Mouse (Mus musculus) cerebellum, postnatal 14 days (tissue): ENCODE measurements at regions not wholly inside any gene's neighbourhood (a gene's known extent, or its start where the extent isn't known, plus 50 kb on each side); places are given as distances from the start of the nearest gene placed in this dataset.

Experiments
- DNase-seq, 2 experiments: peaks; one replicate each; pipeline ENCODE4 v3.0.0; 2021; ENCODE audit warnings: mixed read lengths in 2 of 2

DNA sequence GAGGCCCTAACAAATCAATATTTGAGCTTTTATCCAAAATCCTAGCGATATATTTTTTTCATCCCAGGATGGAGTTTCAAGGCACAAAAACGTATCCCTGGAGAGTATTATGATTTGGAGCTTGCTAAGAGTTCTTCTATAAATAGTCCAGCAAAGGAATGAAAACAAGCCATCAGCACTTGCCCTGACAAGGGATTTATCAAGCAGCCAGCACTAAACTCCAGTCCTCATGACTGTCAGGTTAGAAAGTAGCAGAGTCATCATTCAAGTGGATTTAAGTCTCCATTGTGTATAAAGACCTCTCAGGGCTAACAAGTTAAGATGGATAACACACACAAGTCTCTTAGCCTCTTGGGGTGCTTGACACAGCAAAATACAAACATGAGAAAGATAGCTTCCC is 148.6 kb upstream of the Ust start:
- DNase-seq: no peak

DNA sequence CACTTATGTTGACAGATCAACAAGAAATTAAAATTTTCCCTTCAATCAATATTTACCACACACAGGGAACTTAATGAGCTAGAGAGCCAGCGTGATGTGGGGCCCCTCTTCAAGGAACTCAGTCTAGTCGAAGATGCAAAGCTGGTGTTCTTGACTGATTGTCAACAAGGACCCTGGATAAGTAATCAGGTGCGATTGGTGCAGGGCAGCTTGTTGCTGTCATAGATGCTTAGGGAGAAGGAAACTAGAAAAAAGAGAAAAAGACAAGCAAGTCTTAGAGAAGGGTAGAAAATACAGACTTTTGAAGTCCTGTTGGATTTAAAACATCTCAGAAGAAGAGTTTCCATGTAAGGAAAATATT is 140.3 kb upstream of the Ust start:
- DNase-seq: no peak

DNA sequence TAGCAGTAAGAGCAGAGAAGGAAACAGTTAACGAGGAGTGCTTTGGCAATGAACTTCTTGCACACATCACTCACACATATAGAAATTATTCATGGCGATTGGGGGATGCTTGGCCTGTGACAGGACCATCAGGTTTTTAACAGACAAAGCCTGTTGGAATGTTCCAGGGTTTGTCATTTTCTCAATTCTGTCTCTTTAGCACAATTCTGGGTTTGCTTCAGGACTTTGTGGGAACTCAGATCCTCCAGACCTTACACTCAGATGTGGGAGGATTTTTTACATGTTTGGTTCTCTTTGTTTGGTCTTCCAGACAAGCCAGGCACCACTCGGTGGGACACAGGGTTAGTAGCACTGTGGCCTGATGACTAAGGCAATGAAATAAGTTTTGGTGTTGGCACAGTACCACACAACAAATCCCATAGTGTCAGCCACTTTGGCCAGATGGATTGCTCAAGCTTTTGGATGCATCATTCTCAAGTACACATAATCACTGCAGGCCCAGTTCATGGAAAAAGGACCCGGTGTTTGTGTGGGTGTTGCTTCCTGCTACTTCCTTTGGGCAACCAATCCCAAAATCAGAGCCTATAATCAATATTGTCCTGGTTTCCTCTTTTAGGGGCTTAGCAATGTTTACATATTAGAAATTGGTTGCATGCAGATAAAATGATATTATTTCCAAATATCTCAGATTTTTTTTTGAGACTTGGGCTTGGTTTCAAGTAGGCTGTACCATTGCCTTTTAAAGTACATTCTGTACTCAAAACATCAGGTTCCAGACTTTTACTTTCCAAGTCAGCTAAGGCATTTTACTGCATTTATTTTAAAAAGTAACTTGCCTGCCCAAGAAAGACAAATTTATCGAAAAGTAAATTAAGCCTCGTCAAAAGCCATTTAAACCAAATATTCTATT is 139.7 kb upstream of the Ust start:
- no peak for DNase-seq

DNA sequence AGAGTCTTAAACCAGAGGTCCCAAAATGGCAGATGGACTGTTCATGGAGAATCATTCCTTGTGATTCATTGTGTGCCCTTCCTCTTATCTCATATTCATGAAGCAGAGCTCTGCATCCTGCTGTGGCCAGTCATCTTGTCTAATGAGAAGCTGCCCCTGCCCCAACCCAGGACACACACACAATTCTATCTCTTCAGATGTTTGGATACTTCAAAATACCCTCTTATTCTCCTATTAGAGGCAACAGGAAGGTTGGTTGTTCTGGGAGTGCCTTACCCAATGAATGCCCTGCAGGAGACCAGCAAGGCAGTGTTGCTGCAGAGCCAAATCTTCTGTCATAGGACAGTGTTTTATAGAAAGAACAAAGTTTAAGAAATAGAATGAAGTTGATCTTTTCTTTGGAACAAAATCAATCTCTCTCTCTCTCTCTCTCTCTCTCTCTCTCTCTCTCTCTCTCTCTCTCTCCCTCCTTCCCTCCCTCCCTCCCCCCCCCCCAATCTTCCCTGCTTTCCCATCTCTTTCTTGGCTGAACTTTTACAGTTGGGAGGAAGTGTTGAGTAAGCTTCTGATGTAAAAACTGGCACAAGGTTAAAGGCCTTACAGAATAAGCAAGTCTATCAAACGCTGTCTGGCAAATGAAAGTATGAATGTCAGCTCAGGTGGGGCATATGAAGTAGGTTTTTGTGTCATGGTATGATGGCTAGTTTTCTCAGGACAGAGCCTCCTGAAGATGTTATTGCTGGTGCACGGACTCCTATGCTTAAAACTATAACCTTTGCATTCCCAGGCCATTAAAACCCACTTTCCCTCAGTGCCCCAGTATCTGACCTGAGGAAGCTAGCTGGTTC is 138.8 kb upstream of the Ust start:
- no peak for DNase-seq

DNA sequence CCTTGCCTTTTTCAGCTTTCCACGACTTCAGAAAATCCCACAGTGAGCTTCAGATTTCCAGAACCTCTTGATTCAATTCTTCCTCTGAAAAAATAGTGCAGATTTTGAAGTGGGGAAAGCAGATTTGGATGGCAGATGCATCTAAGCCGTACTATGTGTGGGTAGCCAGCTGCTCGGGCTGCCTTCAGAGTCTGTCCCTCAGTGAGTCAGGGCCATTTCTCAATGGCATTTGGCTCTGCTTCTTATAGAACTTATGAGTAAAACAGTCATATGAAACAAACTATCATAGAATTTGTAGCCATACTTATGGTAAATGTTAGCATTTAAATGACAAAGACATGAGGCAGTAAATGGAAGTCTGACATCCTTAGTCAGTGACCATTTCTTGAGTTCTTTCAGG is 135.0 kb upstream of the Ust start:
- no peak for DNase-seq

DNA sequence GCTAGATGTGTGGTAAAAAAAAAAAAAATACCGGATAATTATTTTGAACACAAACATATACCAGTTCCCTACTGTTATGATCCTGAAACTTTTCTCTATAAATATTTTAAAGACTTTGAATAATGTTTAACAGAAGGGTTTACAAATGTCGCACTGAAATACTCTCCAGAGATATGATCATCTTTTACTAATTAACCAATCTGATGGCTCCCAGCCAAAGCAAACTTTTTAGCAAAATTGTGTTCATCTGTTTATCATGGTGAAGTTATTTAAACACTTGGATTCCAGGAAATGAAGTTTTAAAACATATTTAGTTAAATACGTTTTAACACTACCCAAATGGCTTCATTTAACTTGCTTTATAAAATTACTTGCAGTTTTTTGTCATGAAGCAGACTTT is 123.6 kb upstream of the Ust start:
- DNase-seq: no peak

DNA sequence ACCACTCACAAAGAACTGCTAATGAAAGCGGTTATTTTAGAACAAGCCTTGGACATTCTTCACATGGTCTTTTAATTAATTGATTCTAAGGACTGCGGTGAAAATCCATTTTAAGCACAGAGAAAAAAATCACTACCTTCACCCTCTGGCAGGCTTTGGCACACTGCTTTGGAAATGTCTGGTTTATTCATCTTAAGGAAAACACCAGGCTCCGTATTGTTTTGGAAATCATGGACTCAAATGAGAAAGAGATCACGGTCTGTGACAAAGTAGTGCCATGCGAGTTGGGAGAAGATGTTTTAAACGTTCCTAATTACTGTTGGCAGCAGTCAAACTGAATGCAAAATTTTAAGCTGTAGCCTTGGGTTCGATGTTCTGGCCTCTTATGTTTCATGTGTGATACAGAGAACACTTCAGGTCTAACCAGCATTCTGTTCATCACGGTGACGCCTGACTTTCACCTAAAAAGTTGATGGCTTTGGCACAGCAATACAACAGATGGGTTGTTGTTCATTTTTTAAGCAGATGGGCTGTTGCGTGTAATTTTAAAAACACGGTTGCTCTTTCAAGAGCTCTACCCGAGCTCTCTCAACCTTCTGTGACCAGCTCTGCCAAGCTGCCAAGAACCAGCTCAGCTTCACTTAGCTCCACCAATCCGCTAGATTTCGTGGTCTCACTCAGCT is 105.7 kb upstream of the Ust start:
- DNase-seq: peak; percentile 17 to 21

DNA sequence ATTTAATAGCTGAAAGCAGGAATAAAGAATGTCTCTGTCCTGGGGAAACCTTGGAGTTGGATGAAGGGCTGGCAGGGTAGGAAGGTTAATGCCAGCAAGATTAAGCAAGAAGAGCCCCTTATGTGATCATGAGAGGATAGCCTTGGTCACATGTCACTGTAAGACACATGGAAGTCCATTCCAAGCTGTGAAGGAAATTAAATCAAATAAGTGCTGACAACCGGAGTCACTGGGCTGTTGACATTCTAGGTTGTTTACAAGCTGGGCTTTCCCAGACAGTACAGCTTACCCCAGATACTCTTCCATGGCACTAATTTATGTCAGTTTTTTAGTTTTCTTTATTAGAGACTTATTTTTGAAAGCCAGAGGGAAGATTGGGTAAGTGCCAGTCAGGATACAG is 100.1 kb upstream of the Ust start:
- no peak for DNase-seq

DNA sequence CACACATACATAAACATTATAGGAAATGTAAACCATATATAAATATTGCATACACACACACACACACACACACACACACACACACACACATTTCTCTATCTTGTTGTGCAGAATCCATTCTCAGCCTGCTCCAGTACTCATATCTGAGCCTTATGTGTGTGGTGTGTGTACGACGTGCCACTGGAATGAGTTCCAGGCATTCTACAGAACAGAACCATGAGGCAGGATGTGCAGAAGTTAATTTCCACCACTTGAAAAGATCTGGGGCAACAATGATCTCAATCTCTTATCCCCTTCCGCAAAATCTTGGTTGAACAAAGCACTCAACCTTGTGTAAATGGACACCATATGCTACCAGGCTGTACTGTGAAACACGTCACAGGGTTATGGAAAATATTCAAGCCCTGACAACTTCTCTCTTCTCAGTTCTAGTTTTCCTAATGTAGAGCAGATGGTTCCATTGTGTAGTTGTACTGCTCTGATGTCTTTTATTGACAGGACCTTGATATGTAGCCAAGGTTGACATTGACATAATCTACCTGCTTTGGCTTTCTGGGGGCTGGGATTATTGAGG is 96.9 kb upstream of the Ust start:
- no peak for DNase-seq

DNA sequence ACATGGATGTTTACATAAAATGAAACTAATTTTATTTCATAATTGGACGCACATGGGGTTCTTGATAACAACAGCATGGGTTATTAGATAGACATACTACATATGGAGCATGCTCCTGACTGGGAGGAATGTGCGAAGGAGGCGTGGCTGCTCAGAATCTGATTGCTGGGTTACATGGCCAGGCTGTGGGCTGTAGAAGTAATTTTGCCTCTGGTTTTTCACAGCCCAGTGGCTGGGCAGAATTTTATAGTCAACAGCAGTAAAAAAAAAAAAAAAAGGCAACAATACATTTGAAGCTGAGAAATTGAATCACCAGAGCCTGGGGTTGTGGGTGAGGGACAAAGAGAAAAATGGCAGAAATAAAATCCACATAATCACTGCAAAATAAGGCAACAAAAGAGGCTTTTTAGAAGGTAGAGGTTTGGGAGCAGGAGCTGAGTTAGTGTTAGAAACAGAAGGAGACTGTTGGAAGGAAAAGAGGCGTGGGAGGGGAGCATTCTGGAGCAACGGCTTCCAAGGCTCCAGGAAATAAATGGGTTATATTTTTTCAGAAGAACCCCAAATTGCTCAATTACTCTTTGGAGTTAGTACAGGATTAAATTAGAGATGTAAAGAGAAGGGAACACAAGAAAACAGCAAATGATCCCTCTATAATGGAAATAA is 71.4 kb upstream of the Ust start:
- DNase-seq: no peak

DNA sequence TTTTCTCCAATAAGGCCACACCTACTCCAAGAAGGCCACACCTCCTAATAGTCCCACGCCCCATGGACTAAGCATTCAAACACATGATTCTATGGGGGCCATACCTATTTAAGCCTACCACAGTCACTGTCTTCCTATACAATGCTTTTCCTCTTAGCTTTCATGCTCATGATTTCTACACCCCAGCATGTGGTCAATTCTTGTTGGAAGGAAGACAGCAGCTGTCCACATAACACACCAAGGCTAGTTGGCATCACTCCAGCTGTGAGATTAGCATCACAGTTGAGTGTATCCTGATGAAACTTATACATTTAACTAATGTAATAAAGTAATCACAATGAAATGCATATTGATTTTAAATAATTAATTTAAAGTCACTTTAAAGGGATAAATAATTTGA is 70.5 kb upstream of the Ust start:
- DNase-seq: peak in 1 of 2 experiments; percentile 31

DNA sequence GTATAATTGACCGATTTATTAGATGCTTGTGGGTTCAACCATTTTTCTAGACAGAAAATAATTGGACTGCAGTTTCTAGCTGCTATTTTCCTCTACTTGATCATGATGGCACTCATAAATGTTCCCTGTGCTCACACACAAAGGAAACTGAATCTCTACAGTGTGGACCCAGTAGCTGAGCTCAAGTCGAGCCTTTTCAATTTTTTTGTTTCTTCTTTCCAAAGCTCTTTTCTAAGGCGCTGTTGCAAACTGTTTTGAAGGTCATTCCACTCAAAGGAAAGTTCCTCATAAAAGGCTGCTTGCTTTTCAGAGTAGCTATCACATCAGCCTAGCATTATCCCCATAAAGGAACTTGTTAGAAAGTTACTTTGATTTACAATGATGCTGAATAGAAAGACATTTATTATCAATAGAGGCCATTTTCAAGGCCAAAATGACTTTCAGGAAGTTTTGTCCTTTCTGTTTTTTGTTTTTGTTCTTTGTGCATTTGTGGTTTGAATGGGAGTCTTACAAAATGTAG is 65.8 kb upstream of the Ust start:
- no peak for DNase-seq

DNA sequence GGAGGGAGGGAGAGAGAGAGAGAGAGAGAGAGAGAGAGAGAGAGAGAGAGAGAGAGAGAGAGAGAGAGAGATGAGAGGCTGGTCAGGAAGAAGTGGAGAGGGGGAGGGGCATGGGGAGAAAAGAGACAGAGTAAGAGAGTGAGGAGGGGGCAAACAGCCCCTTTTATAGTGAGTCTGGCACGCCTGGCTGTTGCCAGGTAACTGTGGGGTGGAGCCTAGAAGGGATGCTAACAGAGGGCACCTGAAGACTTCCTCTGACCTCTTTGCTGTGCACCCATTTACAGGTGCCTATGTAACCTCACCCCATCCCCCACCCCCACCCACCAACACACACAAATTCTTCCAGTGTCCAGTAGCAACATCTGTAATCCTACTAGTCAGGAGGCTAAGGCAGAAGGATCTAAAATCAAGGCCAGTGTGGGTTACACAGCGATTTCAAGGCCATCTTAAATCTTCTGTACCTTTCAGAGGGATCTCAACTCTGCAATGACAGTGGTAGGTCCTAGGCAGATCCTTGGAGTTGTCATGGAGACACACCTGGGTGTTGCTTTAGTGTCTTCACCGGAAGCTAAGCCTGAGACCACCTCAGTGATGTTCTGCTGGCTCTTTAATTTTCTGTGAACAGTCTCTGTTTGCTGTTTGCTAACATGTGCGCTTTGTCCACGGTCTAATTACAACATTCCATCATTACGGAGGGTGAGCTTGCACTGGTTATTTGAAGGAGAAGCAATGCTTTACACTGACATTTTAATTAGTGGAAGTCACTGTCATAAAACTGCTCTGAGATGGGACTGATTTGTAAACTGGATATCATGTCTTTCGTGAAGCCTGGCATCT is 65.1 kb upstream of the Ust start:
- no peak for DNase-seq

DNA sequence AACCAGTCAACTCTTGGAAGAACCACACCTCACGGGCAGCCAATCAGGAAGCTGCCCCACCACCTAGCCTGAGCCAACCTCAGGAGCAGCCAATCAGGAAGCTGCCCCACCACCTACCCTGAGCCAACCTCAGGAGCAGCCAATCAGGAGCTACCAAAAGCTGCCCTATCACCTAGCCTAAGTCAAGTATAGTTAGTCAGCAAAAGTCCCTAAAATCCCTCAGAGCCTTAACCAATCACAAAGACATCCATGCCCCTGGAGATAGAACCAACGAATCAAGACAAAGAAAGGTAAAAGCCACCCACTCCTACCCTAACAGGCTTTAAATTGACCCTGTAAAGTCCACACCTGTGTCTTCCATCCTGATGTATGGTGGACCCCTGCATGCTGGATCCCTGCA is 61.7 kb upstream of the Ust start:
- DNase-seq: no peak

DNA sequence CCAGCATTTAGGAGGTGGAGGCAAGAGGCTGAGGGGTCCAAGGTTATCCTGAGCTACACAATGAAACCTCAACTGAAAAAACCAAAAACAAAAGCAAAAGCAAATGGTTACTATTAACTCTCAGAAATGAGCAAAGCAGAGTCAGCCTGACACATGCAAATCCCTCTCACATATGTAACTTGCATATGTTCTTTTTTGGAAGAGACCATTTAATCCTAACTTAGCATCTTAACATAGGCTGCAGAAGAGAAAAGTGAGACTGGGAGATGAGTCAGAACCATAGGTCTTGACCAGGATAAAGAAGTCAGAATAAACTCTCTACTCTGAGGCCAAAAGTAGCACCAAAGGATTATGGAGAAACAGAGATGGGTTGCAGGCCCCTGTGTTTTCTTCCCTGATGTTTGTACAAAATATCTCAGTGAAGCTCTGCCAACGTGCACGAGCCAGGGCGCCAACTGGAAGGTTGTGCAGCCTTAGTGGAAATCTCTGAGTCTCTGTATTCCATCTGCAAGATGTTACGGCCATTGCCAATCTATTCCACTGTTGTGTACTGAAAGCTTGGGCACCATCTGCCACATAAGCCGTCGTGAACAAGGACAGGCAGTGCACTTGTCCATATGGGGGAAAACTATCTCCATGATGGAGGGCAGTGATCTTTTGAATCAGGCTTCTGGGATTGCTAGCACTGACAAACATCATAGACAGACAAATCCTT is 59.2 kb upstream of the Ust start:
- DNase-seq: peak; percentile 52 to 58
